Mouse (Mus musculus) induced T-regulatory cell, adult 2 months (primary cell): ENCODE data around the gene Celsr1.

Experiments used
- DNase-seq: peaks from one replicate; pipeline ENCODE4 v3.0.0-alpha.2; 2012; ENCODE audit warnings: low read depth

Gene Celsr1

DNA sequence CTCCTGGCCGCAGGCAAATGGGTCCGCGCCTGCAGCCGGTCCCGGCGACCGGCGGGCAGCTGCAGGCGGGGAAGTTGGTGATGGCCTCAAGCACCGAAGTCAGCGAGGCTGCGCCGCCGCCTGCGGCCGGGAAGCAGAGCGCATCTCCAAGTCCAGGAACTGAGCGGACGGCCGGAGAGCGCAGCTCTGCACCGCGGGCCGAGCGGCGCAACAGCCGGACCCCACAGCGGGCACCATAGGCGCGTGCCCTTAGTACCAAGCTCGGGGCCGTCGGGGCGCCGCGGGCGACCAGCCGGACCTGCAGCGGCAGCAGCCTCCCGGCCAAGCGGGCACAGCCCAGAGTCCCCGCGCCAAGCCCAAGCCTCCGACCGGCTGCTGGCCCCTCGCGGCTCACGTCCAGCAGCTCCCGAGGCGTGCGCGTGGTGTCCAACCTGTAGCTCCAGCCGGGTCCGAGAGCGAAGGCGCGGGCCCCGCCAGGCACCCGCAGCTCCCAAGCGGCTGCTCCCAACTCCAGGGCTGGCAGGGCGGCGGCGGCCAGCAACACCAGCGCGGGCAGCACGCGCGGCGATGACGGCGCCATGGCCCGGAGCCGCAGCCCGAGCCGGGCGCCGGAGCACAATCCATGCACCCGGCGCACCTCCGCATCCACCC is at the start of gene Celsr1:
TSS of gene Celsr1 (minus strand) at position 587 of the 651 bp plus-strand sequence.
- DNase-seq, result no peak

DNA sequence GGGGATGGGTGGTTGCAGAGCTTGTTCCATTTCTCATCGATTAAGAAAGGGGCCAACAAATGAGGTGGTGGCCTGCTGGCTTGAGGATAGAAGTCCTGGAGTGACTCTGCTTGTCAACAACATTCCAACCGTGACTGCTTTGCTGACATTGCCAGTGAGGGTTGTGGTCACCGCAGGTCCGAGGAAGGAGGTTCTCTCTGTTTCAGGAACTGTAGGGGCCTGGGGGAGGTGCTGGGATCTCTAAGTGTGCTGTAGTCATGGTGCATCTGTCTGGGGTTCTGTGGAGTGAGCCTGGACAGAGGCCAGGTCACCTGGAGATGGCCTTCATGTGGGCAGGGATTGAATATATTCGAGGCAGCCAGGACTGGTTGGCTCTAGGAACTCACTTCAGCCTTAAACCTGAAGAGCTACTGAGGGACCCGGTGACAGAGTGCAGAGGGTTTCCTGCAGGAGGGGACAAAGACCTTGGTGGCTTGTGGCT is 49.7 kb upstream of the Celsr1 start:
- no peak for DNase-seq

DNA sequence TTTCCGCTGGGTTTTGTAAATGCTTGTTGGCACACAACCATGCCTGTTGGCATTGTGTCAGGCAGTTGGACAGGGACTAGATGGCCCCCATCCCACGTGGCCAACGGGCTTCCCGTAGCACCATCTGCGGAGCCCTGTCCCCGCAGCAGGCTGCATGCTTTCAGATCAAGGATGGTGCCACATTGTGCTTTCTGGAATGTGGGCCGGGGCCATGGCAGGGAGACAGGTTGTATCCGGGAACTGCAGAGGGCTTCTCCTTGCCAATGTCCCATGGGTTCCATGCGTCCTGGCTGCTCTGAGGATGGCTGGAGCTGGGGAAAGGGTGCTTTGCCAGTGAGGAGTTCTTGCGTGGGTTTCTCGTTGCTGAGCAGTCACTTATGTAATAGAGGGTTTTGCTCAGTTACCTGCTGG is 49.0 kb upstream of the Celsr1 start:
- no peak for DNase-seq

DNA sequence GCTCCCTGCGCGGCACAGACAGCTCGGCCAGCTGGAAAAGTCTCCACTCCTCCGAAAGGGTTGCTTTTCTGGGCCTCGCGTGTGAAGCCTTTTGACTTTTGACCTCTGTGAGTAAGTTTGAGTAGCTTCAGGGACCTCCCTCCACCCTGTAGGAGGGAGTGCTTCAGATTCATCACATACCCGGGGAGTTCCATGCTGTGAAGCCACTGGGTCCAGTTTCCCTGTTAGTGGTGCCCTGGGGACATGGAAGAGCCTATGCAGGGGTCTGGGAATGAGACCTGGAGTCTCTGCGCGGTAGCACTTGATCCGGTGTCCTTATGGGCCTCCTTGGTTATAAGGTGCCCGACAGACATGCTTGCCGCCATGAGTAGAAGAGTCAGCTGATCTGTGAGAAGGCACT is 48.1 kb upstream of the Celsr1 start:
- DNase-seq, result no peak

DNA sequence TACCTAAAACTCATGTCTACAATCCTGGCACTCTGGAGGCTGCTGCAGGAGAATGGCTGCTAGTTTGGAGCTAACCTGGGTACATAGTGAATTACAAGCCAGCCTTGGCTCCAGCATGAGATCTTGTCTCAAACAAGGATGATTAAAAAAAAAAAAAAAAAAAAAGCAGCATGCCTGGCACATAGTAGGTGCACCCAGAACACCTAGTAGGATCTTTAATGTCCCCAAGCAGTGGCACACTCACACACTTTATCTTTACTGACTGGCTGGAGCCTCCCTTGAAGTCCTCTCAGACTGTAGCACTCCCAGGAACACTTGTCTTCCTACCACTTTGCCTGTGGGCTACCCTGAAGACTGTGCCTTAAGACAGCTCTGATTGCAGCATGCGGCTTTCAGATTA is 46.8 kb upstream of the Celsr1 start:
- no peak for DNase-seq

DNA sequence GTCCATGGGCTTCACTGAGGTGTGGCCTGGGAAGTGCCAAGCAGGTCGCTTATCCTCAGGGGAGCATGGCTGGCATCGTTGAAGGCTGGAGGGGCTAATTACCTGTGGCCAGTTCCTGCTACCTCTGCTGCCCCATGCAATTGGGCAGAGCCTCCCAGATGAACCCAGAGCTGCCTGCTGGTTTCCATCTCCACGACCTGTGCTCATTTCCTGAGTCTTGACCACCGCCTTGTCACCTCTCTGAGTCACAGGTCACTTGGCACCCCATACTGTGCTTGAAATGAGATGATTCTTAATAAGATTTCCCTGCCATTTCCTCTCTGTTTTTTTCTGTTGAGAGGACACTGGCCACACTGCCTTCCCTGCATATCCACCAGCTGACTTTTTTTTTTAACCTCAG is 46.3 kb upstream of the Celsr1 start:
- DNase-seq, result no peak

DNA sequence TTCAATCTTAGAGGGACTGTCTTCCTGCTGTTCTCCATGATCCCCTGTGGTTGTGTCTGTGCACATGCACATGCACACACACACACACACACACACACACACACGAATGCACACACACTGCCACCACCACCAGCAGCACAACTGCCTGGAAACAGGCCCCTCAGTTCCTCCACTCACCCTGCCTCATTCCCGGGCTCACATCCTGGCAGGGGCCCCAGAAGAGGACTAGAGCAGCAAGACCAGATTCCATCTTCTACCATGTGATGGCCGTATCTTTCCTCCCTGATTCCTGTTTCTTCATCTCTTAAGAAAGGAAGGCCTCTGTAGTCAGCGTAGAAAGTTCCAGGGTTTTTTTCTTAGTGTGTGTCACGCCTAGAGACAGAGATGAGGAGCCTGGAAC is 45.9 kb upstream of the Celsr1 start:
- no peak for DNase-seq

DNA sequence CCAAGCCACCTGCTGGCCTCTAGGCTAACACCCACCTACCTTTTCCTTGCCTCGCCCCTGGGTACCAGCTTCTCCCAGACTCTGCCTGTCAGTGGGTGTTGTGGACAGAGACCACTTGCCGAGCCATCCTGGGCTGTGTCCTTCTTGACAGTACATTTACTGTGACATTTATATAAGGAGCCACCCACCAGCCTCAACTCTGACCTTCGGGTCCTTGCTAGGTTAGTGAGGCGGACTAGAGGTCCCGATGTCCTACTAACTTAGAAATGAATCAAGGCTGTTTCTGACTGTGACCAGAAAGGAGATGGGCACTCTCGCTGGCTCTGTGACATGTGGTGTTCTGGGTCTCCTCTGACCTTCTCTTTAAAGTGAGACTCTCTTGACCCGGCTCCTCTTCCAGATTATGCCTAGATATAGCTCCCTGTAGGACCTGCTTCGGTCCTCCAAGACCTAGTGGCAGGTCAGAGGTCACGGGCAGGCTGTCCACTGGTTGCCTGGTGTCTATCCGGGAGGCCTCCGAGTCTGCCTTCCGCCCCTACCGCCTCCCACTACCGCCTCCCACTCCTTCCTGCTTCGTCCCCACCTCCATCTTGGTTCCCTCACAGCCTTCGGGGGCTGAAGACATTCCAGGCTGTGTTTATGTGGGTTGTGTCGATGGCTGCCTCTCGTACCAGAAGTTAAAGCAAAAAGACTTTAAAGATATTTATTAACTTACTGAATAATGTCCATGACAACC is 45.1 kb upstream of the Celsr1 start:
- no peak for DNase-seq

DNA sequence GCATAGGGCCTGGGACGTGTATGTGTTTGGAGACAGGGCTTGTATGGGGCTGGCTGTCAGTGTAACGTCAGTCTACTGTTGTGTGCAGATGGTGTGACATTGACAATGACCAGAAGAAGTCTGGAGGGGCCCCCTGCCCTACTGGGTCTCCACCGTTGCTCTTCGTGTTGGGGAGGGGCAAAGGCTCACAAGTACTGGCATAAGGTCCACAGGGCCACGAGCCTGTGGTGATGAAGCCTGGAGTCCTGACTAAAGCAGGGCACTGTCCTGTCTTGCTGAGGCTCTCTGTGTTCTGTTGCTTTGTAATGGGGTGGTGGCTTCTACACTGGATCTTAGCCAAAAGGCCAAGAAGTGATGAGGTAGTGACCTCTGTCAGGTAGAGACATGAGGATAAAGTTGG is 44.4 kb upstream of the Celsr1 start:
- DNase-seq, result no peak

DNA sequence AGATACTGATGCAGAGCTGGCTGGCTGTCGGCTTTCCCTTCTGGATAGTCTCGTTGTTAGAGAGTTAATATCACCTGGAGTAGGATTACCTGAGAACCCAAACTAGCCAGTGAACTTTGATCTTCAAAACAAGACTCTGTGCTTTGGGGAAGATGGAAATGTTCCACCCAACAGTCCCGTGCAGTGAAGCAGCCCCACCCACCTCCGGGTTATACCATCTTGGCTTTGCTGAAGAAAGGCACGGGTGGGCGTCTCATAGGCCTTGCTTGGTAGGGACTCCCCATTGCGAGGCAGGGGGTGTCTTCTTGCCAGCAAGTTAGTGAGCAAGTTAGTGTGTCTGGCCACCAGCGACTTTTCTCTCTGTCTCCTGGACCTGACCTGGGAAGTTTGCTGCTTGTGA is 42.8 kb upstream of the Celsr1 start:
- DNase-seq, result peak; percentile 22

DNA sequence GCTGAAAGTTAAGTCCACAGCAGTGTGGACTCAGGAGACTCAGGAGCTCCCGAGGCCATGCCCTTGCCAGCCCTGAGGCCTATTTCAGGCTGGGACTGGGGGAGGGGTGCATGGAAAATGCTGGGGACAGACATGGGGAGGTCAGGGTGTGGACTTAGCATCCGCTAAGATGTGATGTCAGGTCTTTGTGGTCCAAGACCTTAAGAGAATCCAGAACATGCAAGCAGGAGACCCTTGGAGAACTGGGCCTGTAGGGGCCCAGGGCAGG is 42.4 kb upstream of the Celsr1 start:
- no peak for DNase-seq

DNA sequence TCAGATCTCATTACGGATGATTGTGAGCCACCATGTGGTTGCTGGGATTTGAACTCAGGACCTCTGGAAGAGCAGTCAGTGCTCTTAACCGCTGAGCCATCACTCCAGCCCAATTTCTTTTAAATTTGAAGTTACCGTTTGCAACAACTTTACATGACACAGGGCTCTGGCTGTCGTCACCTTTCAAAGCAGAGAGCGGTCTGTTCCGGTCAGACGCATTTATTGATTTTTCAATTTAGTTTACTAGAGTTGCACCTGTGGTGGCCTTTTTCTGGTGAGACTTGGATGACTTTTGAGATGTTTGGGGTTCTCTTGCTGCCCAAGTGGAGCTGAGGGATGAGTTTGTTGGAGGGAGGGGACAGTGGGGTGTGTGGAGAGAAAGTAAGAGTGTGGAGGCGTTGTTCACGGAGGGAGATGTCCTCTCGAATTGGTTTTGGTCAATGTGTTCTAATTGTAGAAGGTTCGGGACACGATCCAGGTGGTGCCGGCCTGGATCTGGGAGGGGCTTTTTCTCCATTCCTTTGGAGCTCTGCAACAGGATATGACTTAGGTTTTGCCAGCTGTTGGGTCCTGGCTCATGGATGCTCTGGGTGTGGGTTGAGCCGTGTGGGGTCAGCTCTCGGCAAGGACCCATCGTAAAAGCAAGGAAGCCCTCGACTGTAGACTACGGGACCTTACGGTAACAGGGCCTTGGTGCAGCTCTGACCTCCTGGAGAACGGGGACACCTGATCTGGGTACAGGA is 41.9 kb upstream of the Celsr1 start:
- no peak for DNase-seq

DNA sequence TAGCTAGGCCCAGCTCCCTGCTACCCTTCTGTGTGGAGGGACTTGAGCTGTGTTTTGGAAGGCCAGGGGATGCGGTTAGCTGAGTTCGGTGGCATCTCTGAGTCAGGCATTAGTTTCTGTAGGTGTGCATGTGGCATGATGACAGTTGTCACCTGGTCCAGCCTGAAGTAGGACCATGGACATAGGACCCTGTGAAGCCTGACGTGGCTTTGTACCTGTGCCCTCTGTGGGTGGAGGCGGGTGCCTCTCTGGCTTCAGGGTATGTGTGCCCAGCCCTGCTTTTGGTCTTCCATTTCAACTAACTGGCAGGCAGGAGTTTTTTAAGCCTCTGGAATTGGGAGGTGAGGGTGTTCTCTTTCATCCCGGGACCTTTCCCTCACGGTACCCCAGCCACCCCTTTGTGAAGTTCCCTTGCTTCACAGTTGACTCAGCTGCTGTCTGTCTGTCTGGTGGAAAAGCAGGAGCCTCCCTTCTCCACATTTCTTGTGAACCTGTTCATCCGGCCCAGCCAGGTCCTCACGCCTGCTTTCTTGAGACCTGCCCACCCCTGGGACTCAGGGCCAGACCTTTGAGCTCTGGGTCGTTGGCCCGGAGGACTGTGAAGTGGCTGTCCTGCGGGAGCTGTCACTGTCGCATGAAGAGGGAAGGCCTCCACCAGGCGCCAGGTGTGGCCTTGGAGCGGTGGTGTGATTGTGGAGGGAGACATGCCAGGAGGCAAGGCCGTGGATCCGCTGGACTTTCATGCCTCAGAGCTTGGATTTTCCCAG is 40.8 kb upstream of the Celsr1 start:
- DNase-seq, result no peak

DNA sequence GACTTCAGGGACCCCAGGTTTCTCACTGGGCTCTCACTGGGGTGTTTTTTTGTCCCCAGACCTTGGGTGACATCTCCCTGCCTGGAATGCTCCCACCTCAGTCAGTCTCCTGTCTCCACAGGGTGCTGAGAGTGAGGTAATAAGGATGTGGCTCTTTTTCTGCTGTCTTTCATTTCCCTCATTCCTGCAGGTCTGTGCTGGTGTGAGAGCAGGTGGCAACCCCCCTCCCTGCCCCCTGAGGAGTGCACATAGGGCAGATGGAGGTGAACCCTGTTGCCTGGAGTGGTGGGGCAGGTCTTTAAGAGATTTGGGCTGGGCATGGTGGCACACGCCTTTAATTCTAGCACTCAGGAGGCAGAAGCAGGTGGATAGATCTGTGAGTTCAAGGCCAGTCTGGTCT is 37.6 kb upstream of the Celsr1 start:
- DNase-seq, result no peak

DNA sequence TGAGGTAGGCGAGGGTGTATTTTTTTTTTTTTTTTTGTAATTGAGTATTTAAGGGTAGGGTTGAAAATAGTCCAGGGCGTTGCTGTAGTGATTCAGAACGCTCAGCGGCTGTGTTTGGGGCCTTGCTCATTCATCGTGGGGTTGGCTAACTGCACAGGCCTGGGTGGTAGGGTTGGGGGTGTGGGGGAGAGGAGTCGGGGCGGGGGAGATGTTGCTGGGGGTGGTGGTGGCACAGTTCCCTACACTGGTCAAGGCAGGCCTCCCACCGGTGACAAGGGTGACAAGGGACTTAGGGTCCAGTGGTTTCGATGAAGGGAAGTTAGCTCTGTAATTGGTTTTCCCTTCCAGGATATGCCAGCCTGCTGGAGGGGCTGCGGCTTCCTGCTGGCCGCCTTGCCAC is 36.8 kb upstream of the Celsr1 start:
- no peak for DNase-seq

DNA sequence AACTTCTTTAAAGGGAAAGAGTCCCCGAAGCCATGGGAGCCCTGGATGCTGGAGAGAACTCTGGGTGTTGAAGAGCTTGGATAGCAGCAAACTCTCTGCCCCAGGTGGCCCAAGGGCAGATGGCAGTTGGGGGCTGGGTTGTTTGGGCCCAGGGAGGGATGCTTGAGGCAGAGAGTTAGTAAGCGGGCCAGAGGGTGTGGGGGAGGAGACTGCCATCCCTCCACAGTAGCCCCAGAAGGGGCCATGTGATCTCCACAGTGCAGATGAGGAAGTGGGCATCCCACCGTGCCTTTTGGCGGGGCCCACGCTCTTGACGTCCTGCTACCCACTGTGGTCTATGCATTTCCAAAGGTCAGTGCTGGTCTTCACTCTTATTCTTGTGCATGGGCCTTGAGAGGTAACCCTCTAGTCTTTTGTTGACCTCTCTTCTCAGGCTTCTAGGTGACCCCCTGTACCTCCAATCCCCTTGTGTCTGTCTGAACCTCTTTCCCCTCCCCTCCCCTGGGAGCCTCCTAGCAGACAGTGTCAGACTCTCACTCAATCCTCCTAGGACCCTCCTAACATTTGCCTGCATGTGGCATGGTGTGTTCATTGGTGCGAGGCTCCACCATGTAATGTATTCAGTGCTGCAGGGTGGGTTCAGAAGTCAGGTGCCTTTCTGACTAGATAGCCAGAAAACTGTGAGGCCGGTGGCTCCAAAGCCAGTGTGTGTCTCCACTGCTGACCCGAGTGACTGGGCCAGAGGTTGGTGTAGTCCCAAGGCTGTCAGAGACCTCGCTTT is 35.6 kb upstream of the Celsr1 start:
- peak; percentile 47 for DNase-seq

DNA sequence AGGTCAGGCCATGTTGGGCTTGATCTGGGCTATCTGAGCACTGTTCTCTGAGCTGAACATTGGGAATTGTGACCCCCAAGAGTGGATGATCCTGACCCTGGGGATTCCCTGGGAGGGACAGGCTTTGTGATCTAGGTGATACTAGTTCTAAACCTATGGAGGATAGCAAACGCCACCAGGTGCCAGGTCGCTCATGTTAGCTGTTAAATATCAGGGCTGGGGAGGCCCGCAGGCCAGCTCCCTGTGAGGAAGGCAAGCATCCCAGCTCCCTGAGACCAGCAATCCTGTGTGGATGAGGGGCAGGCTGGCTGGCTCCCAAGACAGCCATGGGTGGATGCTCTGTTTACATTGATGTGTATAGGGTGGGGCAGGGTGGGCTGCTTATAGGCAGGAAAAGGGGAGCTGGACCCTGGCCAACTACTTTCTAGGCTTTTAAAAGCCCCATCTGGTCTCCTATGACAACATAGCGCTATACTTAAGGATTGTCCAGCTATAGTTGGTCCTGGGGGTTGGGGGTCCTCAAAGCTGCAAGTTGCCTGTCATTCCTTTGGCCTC is 34.4 kb upstream of the Celsr1 start:
- DNase-seq, result no peak

DNA sequence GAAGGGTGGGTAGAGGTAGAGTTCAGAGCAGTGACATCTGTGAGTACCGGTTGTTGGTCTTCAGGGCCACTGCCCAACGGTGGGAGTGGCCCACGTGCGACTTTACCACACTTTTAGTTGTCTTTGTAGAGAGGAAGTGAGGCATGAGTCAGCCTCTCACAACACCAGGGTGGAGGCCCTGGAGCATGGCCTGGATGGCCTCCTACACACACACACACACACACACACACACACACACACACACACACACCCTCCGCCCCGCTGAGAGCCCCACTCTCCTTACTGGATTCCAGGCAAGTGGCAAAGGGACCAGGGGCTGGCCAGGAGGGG is 34.0 kb upstream of the Celsr1 start:
- peak; percentile 89 for DNase-seq

DNA sequence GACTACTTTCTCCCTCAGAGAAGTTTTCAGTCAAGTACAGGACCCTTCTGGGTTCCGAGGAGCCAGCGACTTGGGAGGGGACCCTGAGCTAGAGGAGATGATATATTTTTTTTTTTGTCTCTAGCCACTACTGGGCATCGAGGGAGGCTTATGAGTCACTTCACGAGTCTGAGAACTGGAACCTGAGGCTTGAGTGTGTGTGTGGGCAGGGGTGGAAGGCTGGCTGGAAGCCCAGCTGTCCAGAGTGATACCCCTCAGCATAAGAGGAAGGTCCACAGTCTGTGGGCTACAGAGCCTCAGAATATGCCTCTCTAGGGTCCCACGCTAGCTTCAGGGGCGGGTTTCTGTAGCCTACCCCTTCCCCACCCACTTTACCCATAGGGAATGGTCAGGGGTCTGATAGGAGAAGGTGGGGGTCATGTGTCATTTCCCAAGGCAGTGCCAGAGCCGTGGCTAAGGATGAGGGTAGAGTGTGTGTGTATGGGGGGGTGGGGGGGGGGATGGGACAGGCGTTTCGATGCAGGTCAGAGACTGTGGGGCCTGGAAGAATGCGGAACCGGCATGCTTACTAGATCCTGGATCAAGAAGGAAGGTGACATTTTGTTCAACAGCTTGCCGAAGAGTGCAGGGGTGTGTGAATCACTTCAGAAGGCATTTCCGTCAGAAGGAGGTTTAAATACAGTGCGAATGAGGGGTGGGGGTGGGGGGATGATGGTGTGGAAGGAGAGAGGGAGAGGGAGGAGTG is 33.4 kb upstream of the Celsr1 start:
- DNase-seq, result peak; percentile 46

DNA sequence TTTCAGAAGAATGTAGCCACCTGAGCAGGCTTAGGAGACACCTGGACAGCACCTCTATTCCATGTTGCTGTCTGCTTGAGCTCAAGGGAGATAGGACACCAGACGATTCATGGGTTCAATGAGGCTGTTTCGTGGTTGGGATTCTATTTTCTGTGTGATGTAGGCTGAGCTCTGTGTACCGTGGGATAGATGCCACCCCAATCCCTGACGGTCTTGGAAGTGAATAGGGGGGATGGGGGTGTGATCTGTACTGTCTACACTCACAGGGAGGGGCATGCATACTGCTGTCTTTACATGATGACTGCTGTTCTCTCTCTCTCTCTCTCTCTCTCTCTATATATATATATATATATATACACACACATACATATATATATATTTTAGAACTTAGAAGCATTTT is 31.8 kb upstream of the Celsr1 start:
- no peak for DNase-seq

DNA sequence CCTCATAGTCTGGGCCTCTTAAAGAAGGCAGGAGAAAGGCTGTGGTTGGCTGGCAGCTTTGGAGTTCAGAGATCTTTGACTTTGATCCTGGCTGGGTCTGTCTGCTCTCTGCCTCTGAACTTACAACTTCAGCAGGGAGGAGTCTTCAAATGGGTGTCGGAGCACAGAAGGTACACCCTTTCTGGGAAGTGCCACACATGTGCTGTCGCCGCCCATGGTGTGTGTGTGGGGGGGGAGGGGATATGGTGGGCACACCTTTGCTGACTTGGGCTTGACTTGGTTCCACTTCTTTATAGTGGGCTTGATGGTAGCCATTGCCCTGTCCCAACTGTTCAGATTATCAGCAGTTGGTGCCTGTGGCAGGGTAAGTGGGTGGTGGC is 31.3 kb upstream of the Celsr1 start:
- peak; percentile 66 for DNase-seq
